Mouse (Mus musculus): ENCODE measurements around the gene C1rl. TPM values are rescaled to one million over a fixed set of nuclear protein-coding genes. Genes with fewer than 3 reads are reported as not detected.
"Not testable (repeated sequence)": the region's sequence is repeated elsewhere in the genome, so short reads cannot be mapped to it uniquely, and the experiment has no call there.

The C1rl gene
- total RNA-seq, 2 experiments from 2014 or later: 0.90 to 1.1 TPM

- DNase-seq: peak in 1 of 2 experiments; percentile 7
- intact Hi-C loops (cut with DNase I): no loop called here
Observed at GRCm38 (mm10) chr6:124552766-124553165, 59.9 kb downstream of the C1rl start.

GRCm38 (mm10) chr6:124555956-124556355, 63.0 kb downstream of the C1rl start:
- intact Hi-C loops (cut with DNase I); DNase-seq: not testable (repeated sequence)

Other genes with a start within 250 kb of the C1rl start
- 10 to 100 TPM; 15.2 to 16.8 TPM for gene Cd163, start 188.5 kb upstream of the C1rl start, total RNA-seq (2021)
- gene Pex5, start 78.0 kb upstream of the C1rl start, total RNA-seq (2021): 10 to 100 TPM; 26.9 to 27.4 TPM
- gene Clstn3, start 28.3 kb upstream of the C1rl start, total RNA-seq (2021): 1 to 10 TPM in 1 of 2 experiments, under 1 TPM in 1; 0.24 to 1.5 TPM
- gene C1ra, start 19.3 kb downstream of the C1rl start, total RNA-seq (2021): 10 to 100 TPM in 1 of 2 experiments, 1 to 10 TPM in 1; 8.8 to 10.8 TPM
- gene C1s1, start 49.2 kb downstream of the C1rl start, total RNA-seq (2021): 10 to 100 TPM; 25.3 to 25.6 TPM
- 1 to 10 TPM; 1.1 to 1.5 TPM for gene C1rb, start 77.2 kb downstream of the C1rl start, total RNA-seq (2021)
- gene C1s2, start 143.0 kb downstream of the C1rl start, total RNA-seq (2021): under 1 TPM; 0.41 to 0.65 TPM
- 10 to 100 TPM; 54.0 to 56.7 TPM for gene Lpcat3, start 169.9 kb downstream of the C1rl start, total RNA-seq (2021)
- gene Emg1, start 219.1 kb downstream of the C1rl start, total RNA-seq (2021): 10 to 100 TPM; 58.8 to 68.4 TPM
- gene Phb2, start 219.2 kb downstream of the C1rl start, total RNA-seq (2021): 100 to 1,000 TPM; 326 to 358 TPM
- gene Ptpn6, start 245.6 kb downstream of the C1rl start, total RNA-seq (2021): 1 to 10 TPM; 4.2 to 8.5 TPM
- gene Grcc10, start 248.3 kb downstream of the C1rl start, total RNA-seq (2021): 100 to 1,000 TPM; 323 to 327 TPM